Mouse (Mus musculus) heart, adult 2 months (tissue): ENCODE results near the gene Avpr2. TPM values are rescaled to one million over a fixed set of nuclear protein-coding genes. Genes with fewer than 3 reads are reported as not detected.

Experiments used
- DNase-seq, 2 experiments: peaks; one replicate each; pipeline ENCODE4 v3.0.0; 2021
- H3K27ac ChIP-seq: fragments of 200-600 bp; 2 replicates; pipeline ENCODE4 v1.8.1; 2022
- H3K27me3 ChIP-seq: fragments of 200-500 bp; 2 replicates; pipeline ENCODE4 v1.6.1; 2012; ENCODE audit warnings: mild to moderate bottlenecking, low read length, inconsistent platforms, mixed read lengths; ENCODE audit not compliant: control insufficient read depth, insufficient read depth
- H3K36me3 ChIP-seq: fragments of 200-500 bp; 2 replicates; pipeline ENCODE4 v1.6.1; 2012; ENCODE audit warnings: low read length, inconsistent platforms; ENCODE audit not compliant: control insufficient read depth, insufficient read depth
- H3K4me1 ChIP-seq: fragments of 200-500 bp; 2 replicates; pipeline ENCODE4 v1.6.1; 2011; ENCODE audit warnings: low read length; ENCODE audit not compliant: control insufficient read depth, insufficient read depth
- H3K4me3 ChIP-seq: fragments of 200-600 bp; 2 replicates; pipeline ENCODE4 v1.8.1; 2022
- H3K79me2 ChIP-seq: fragments of 200-500 bp; replicated peaks from 2 replicates; pipeline ENCODE4 v1.6.1; 2012; ENCODE audit warnings: mild to moderate bottlenecking, inconsistent platforms, low read length, moderate library complexity, mixed read lengths; ENCODE audit not compliant: control insufficient read depth, insufficient read depth
- H3K9ac ChIP-seq: fragments of 200-500 bp; 2 replicates; pipeline ENCODE4 v1.6.1; 2012; ENCODE audit warnings: low read depth, mild to moderate bottlenecking, control low read depth, inconsistent platforms, low read length, mixed read lengths
- CTCF ChIP-seq: fragments of 200-600 bp; IDR thresholded peaks from 2 replicates; pipeline ENCODE4 v1.8.1; 2022; ENCODE audit warnings: antibody characterized with exemption, mild to moderate bottlenecking, moderate library complexity
- EP300 ChIP-seq: fragments of 200-500 bp; IDR thresholded peaks from 2 replicates; pipeline ENCODE4 v1.6.1; 2011; ENCODE audit warnings: low read depth, low read length, control low read depth; ENCODE audit not compliant: insufficient read depth
- POLR2A ChIP-seq: fragments of 200-500 bp; IDR thresholded peaks from 2 replicates; pipeline ENCODE4 v1.6.1; 2011; ENCODE audit warnings: mild to moderate bottlenecking, low read depth, low read length, control low read depth; ENCODE audit not compliant: insufficient read depth
- WGBS: fragments of 180-500 bp; shearing (Covaris S2); methylation state at CpG from one replicate; pipeline ENCODE4 v1.1.7; 2018; 5-methylcytosine and 5-hydroxymethylcytosine counted together
- intact Hi-C: fragments of 180-260 bp; cut with DNase I; formaldehyde crosslinking; loops from one replicate; pipeline ENCODE4 v1.15.1; 2025
- polyA plus RNA-seq: library from polyadenylated mRNA; depleted of rRNA; stranded (reverse); fragments of >200 nt; gene quantifications from 2 replicates; pipeline ENCODE4 v1.2.3, GENCODE M21; 2012
- total RNA-seq, 2 experiments: library from RNA; stranded (reverse); gene quantifications; 2 replicates each; pipeline ENCODE4 v1.2.3; 2021

Avpr2 gene
- total and polyA plus RNA-seq, 3 experiments = not detected

DNA sequence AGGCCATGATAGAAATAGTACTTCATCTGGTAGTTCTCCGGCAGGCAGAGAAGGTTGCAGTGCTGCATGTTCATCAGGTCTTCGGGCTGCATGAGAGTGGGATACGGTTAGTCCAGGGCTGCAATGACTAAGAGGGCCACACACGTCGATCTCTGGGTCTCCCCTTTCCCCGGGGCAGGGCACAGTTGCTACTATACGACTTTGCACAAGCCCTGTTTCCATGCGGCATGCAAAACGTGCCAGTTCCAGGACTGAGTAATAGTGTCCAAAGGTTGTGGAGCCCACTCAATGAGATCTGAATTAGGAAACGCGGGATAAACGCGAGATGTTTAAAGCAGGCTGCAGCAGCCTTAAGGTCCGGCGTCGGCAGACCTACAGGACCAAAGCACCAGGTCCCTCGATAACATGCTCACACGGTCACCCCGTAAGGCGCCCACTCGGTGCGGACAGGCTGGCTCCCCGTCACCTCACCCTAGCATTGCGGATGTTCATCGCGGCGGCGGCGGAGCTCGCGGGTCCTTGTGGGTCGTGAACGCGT, 29.5 kb downstream of the Avpr2 start:
- Histone ChIP-seq H3K9ac (peak overlapping the region; percentile 87), H3K79me2 (no peaks in the 10 kb centered on the region), H3K27ac (peak overlapping the region; percentile 80), H3K4me3 (peak overlapping the region; percentile 69), H3K36me3 (no peaks in the 10 kb centered on the region), H3K4me1 (no peaks in the 10 kb centered on the region; the same call in 1 of the 2 replicates), H3K27me3 (no peaks in the 10 kb centered on the region)
- 21% methylated on average over 34 of the region's 34 CpGs for WGBS
- TF ChIP-seq POLR2A (no peak), EP300 (no peak), CTCF (no peak)
- intact Hi-C loops = loop anchor here (2.0 kb wide), 1 partner anchor 41 kb away; no protein-coding TSS in a partner anchor
- DNase-seq = no peak

DNA sequence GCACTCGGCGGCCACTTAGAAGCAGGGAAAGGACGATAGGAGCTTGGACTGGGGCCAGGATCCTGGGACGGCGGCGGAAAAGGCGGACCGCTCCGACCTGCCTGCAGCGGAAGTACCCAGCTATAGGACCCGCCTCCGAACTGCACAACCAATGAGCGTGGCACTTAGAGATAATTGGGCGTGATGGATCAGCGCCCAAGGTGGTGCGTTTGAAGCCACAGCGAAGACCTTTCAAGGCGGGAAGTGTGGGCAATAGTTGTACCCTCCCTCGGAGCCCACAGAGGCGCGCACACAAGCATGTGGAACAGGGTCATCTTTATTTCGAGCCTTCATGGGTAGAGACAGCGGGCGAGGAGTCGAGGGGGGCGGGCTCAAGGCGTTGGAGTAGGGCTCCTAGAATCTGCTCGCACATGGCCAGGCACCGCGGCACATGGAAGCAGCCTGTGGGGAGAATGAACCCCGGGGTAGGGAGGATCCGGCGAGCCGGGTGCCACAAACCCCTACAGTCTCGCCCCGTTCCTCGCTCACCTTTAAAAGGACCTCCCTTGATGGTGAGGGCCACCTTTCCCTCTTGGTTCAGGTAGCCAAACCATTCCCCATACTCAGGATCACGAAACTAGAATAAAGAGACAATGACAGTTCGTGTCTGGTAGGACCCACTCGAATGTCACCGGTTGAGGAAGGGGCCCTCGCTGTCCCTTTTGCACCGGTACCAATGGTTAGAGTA, 30.1 kb downstream of the Avpr2 start, which contains the start of the genes Arhgap4 and Naa10:
Arhgap4 (minus strand) TSS at position 48 of the 727 bp plus-strand sequence.
Naa10 (minus strand) TSS at position 122 of the 727 bp plus-strand sequence.
- no peaks in the 10 kb centered on the region for H3K79me2 ChIP-seq
- DNase-seq = peak; percentile 87 to 90
- intact Hi-C loops = loop anchor here (2.0 kb wide), 1 partner anchor 41 kb away; no protein-coding TSS in a partner anchor
- no peaks in the 10 kb centered on the region; the same call in 1 of the 2 replicates for H3K4me1 ChIP-seq
- H3K27me3 ChIP-seq = no peaks in the 10 kb centered on the region
- peak within 1 kb of the TSS; percentile 80 for H3K27ac ChIP-seq
- peak; percentile 74 for TF ChIP-seq POLR2A
- TF ChIP-seq CTCF = no peak
- no peaks in the 10 kb centered on the region for H3K36me3 ChIP-seq
- WGBS = 22% methylated on average over 42 of the region's 43 CpGs
- peak within 1 kb of the TSS; percentile 87 for H3K9ac ChIP-seq
- peak within 1 kb of the TSS; percentile 69 for H3K4me3 ChIP-seq

GRCm38 (mm10) chrX:73922550-73922882, 30.6 kb downstream of the Avpr2 start:
- Histone ChIP-seq H3K9ac (peak overlapping the region; percentile 70; the same call in 1 of the 2 replicates), H3K4me1 (no peaks in the 10 kb centered on the region; the same call in 1 of the 2 replicates), H3K79me2 (no peaks in the 10 kb centered on the region), H3K27me3 (no peaks in the 10 kb centered on the region), H3K27ac (no peak overlapping the region), H3K36me3 (no peaks in the 10 kb centered on the region), H3K4me3 (peak overlapping the region; percentile 69)
- DNase-seq = no peak
- intact Hi-C loops = no loop called here
- TF ChIP-seq POLR2A (no peak), EP300 (no peak), CTCF (no peak)
- WGBS = 74% methylated on average over 8 of the region's 8 CpGs

DNA sequence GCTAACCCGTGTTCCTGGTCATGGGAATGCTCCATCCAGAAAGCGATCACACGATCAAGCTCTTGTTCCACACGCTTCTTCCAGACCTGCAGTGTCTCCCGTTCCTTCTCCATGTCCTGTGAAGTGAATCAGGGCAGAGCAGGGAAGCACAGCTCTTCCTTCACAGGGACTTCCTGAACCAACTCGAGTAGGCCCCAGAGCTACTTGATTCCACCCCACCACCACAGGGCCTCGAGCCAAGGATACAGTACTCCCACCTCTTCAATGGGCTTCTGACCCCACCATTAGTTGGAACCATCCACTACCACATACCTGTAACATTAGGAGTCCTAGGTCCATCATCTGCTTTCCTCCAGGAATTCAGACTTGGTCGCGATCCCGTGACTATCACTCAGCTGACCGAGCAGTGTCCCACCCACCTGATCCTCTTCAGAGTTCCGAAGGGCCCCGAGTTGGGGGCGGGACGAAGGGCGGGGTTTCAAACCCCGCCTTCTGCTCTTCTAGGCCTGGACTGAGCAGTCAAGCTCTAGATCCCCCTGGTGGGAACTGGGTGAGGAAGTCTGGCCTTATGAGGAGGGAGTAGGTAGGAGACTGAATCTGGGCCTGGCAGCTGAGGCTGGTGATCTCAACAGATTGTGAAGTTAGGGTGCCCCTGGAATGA, 38.6 kb downstream of the Avpr2 start, which contains the start of gene Renbp:
Renbp (minus strand) TSS at position 449 of the 661 bp plus-strand sequence.
- Histone ChIP-seq H3K36me3 (no peaks in the 10 kb centered on the region), H3K27me3 (no peaks in the 10 kb centered on the region), H3K4me1 (peaks cover 1% of the 10 kb centered on the region; the same call in 1 of the 2 replicates), H3K9ac (peak within 1 kb of the TSS; percentile 56), H3K79me2 (no peaks in the 10 kb centered on the region), H3K27ac (peak within 1 kb of the TSS; percentile 26; the same call in 1 of the 2 replicates), H3K4me3 (peak within 1 kb of the TSS; percentile 29; the same call in 1 of the 2 replicates)
- peak; percentile 66 to 80 for DNase-seq
- 35% methylated on average over 17 of the region's 17 CpGs for WGBS
- intact Hi-C loops = no loop called here
- TF ChIP-seq EP300 = no peak
- peak; percentile 72 for TF ChIP-seq POLR2A
- peak; percentile 45 for TF ChIP-seq CTCF

GRCm38 (mm10) chrX:73931871-73932270, 40.0 kb downstream of the Avpr2 start:
- Histone ChIP-seq H3K9ac (no peak overlapping the region), H3K79me2 (no peaks in the 10 kb centered on the region), H3K36me3 (no peaks in the 10 kb centered on the region), H3K4me3 (no peak overlapping the region), H3K27me3 (no peaks in the 10 kb centered on the region), H3K27ac (no peak overlapping the region), H3K4me1 (peaks cover 1% of the 10 kb centered on the region; the same call in 1 of the 2 replicates)
- WGBS = 79% methylated on average over 2 of the region's 2 CpGs
- TF ChIP-seq EP300 (no peak), CTCF (no peak), POLR2A (no peak)
- intact Hi-C loops = no loop called here
- no peak for DNase-seq
